Comparison of ENCODE assay signal across 19 mouse cellular contexts in the genomic region with DNA sequence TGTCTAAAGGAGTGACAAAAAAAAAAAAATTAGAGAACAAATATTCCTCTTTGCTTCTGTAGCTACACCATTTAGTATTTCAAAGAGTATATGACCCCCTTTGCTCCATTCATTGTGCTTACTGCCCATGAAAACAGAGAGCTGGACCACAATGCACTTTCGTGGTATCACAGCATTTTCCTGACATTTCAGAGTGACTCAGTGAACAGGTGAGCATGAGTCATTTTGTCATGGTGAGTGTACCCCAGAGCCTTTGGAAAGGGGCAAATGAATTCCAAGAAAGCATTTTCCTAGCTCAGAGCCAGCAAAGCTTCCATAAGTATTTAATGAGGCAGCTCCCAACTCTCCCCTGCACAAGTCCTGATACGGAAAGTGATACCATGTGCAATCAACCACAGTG.
DNase-seq lines count a peak whose midpoint lies in the region; TF ChIP-seq lines count a peak whose summit lies in the region.
"Had no signal": no experiment of that assay in that cellular context is flagged by ENCODE, and none has a peak within 500 bp of the region (broad histone marks: within the 10 kb centered on the region; RNA-seq: fewer than 3 reads in every experiment).

No protein-coding gene starts in this region.

- DNase-seq in NIH3T3 (ENCODE audit: low read depth): peak; percentile 17
- DNase-seq in retina, embryonic 14.5 days (ENCODE audit: low spot score): peak; percentile 15
- DNase-seq in ovary, postnatal 36 days (ENCODE audit: low spot score): no peak
- DNase-seq in ovary, adult 18-20 months (ENCODE audit: low spot score): no peak
- no peak for DNase-seq in gastrocnemius, postnatal 10 days
- DNase-seq: adrenal gland, adult 8-10 months; adrenal gland, postnatal 25 days; cerebellum, adult 18-20 months; cerebellum, adult 9-10 months; cerebellum, postnatal 14 days; heart, adult 18-20 months; heart, postnatal 14 days; heart, postnatal 4 days had no signal

- H3K4me3 ChIP-seq in C2C12 (ENCODE audit: insufficient read depth, poor library complexity, severe bottlenecking): no peak overlapping the region
- H3K4me3 ChIP-seq: forebrain, embryonic 10.5 days; forebrain, embryonic 13.5 days; heart, embryonic 10.5 days; heart, embryonic 13.5 days had no signal

- no peak for TF ChIP-seq CTCF in C2C12 (IDR thresholded peaks at IDR 0.05; ENCODE audit: control insufficient read depth, insufficient read depth, insufficient read length)

- no peaks in the 10 kb centered on the region for H3K27me3 ChIP-seq in C2C12 (ENCODE audit: control insufficient read depth, insufficient read depth, insufficient read length)
- H3K27me3 ChIP-seq: CH12.LX; forebrain, embryonic 13.5 days; heart, embryonic 13.5 days had no signal

- H3K79me2 ChIP-seq in C2C12 (ENCODE audit: control insufficient read depth, insufficient read depth): no peaks in the 10 kb centered on the region

- no peaks in the 10 kb centered on the region for H3K79me3 ChIP-seq in C2C12 (ENCODE audit: low read depth)

- H3ac ChIP-seq in C2C12 (ENCODE audit: control insufficient read depth, insufficient read length, low read depth): no peak overlapping the region

- no peaks in the 10 kb centered on the region for H3K36me3 ChIP-seq in C2C12 (ENCODE audit: control insufficient read depth, insufficient read depth)
- H3K36me3 ChIP-seq: heart, embryonic 10.5 days had no signal

TF ChIP-seq in C2C12, 6 proteins besides CTCF, POLR2A, EP300 and RAD21:
- TF ChIP-seq FOSL1 (IDR thresholded peaks at IDR 0.05; ENCODE audit: insufficient read depth, low read length, poor library complexity, severe bottlenecking) (peak; percentile 60), MAX (IDR thresholded peaks at IDR 0.05) (no peak), MYOD1 (IDR thresholded peaks at IDR 0.05; ENCODE audit: control insufficient read depth, insufficient read length, low read depth) (peak; percentile 92), CEBPB (IDR thresholded peaks at IDR 0.05; ENCODE audit: low read depth) (no peak)

Comparison
In these comparisons a context has a peak if more than half of its experiments do, and no peak if none do; other contexts are left out.
1. DNase-seq: peak in NIH3T3 (single experiment) and retina, embryonic 14.5 days (single experiment); none in ovary, postnatal 36 days (single experiment), ovary, adult 18-20 months (single experiment) and gastrocnemius, postnatal 10 days (single experiment).